ENCODE assay signal across 7 mouse cellular contexts in genomic region chr10:61145766-61146118, GRCm38 (mm10). TPM values are rescaled to one million over a fixed set of nuclear protein-coding genes. Genes with fewer than 3 reads are reported as not detected.
DNase-seq lines count a peak whose midpoint lies in the region; ATAC-seq and TF ChIP-seq lines count a peak whose summit lies in the region.

No protein-coding gene starts in this region.

- no peak for TF ChIP-seq EP300 in lung, postnatal 0 days (IDR thresholded peaks at IDR 0.05)

- TF ChIP-seq CTCF in lung, postnatal 0 days (IDR thresholded peaks at IDR 0.05), result no peak

- H3K4me2 ChIP-seq in lung, postnatal 0 days (replicated peaks; ENCODE audit: low read depth, low read length), result peak overlapping the region; percentile 99
- peak overlapping the region; percentile 89 for H3K4me2 ChIP-seq in limb, embryonic 13.5 days (replicated peaks)
- H3K4me2 ChIP-seq in stomach, embryonic 15.5 days, result peak overlapping the region; percentile 98

- H3K9ac ChIP-seq in lung, postnatal 0 days (replicated peaks; ENCODE audit: low read depth), result peak overlapping the region; percentile 82
- H3K9ac ChIP-seq in limb, embryonic 13.5 days, result peak overlapping the region; percentile 95
- peak overlapping the region; percentile 92 for H3K9ac ChIP-seq in stomach, embryonic 15.5 days

- peaks cover 6% of the 10 kb centered on the region; the same call in 1 of the 2 replicates for H3K4me1 ChIP-seq in lung, postnatal 0 days (ENCODE audit: insufficient read depth, low read depth, low read length)
- peaks cover 36% of the 10 kb centered on the region for H3K4me1 ChIP-seq in forebrain, embryonic 10.5 days
- H3K4me1 ChIP-seq in limb, embryonic 13.5 days, result peaks cover 12% of the 10 kb centered on the region
- peaks cover 7% of the 10 kb centered on the region; the same call in 1 of the 2 replicates for H3K4me1 ChIP-seq in stomach, embryonic 15.5 days

- H3K36me3 ChIP-seq in lung, postnatal 0 days (ENCODE audit: insufficient read depth, low read length), result no peaks in the 10 kb centered on the region
- H3K36me3 ChIP-seq in forebrain, embryonic 10.5 days (replicated peaks), result peaks cover 10% of the 10 kb centered on the region; the same call in 1 of the 2 replicates
- 0 out of 2 replicates have a peak, but pooled peaks cover 3% of the 10 kb centered on the region for H3K36me3 ChIP-seq in limb, embryonic 13.5 days
- H3K36me3 ChIP-seq in stomach, embryonic 15.5 days, result no peaks in the 10 kb centered on the region

- no peak for ATAC-seq in lung, postnatal 0 days
- ATAC-seq in limb, embryonic 13.5 days (ENCODE audit: low FRiP score, low read depth), result no peak
- no peak for ATAC-seq in stomach, embryonic 15.5 days (ENCODE audit: insufficient read depth, low FRiP score, low read depth)
- ATAC-seq in monocyte, adult 5-6 weeks (replicated peaks; ENCODE audit: insufficient number of reproducible peaks, low FRiP score, low TSS enrichment, poor library complexity, severe bottlenecking), result no peak

- no peaks in the 10 kb centered on the region for H3K9me3 ChIP-seq in lung, postnatal 0 days (ENCODE audit: low read length)
- H3K9me3 ChIP-seq in forebrain, embryonic 10.5 days, result no peaks in the 10 kb centered on the region
- no peaks in the 10 kb centered on the region for H3K9me3 ChIP-seq in limb, embryonic 13.5 days
- H3K9me3 ChIP-seq in stomach, embryonic 15.5 days, result no peaks in the 10 kb centered on the region

- H3K27ac ChIP-seq in lung, postnatal 0 days (ENCODE audit: low read length), result 0 out of 2 replicates have a peak overlapping the region, but pooled peaks have one; percentile 92
- peak overlapping the region; percentile 94 for H3K27ac ChIP-seq in forebrain, embryonic 10.5 days
- H3K27ac ChIP-seq in limb, embryonic 13.5 days, result peak overlapping the region; percentile 98
- peak overlapping the region; percentile 97 for H3K27ac ChIP-seq in stomach, embryonic 15.5 days

- peak overlapping the region; percentile 78 for H3K4me3 ChIP-seq in lung, postnatal 0 days (ENCODE audit: low read depth, low read length)
- H3K4me3 ChIP-seq in forebrain, embryonic 10.5 days, result peak overlapping the region; percentile 80
- H3K4me3 ChIP-seq in limb, embryonic 13.5 days, result peak overlapping the region; percentile 91
- H3K4me3 ChIP-seq in stomach, embryonic 15.5 days (replicated peaks), result peak overlapping the region; percentile 92

- no peaks in the 10 kb centered on the region for H3K27me3 ChIP-seq in lung, postnatal 0 days (replicated peaks; ENCODE audit: insufficient read depth, low read length)
- H3K27me3 ChIP-seq in forebrain, embryonic 10.5 days (ENCODE audit: poor library complexity, severe bottlenecking), result no peaks in the 10 kb centered on the region
- H3K27me3 ChIP-seq in limb, embryonic 13.5 days, result no peaks in the 10 kb centered on the region
- H3K27me3 ChIP-seq in stomach, embryonic 15.5 days (replicated peaks), result no peaks in the 10 kb centered on the region

- DNase-seq in lung, postnatal 0 days (ENCODE audit: low spot score), result peak; percentile 9
- DNase-seq in lung, postnatal 10 days, result no peak
- DNase-seq in forebrain, embryonic 10.5 days (ENCODE audit: extremely low spot score, low spot score), result no peak
- no peak for DNase-seq in right cerebral cortex, postnatal 14 days

- 1% methylated on average over 3 of the region's 3 CpGs for WGBS in lung, postnatal 0 days
- 0% methylated on average over 3 of the region's 3 CpGs for WGBS in forebrain, embryonic 10.5 days
- 0% methylated on average over 3 of the region's 3 CpGs for WGBS in limb, embryonic 13.5 days
- 1% methylated on average over 3 of the region's 3 CpGs for WGBS in stomach, embryonic 15.5 days

RNA-seq across cellular contexts. Expression of gene Sgpl1, which starts 1.8 kb away (rescaled TPM):
- 33.7 and 36.3 TPM in 2 replicates for polyA plus RNA-seq in lung, postnatal 0 days (2015; fragmentation: Nextera tagmentation; extraction: Ambion mirVana)
- 57.1 and 58.3 TPM in 2 replicates for polyA plus RNA-seq in forebrain, embryonic 10.5 days (2016; fragmentation: Nextera tagmentation; extraction: Ambion mirVana)
- polyA plus RNA-seq in limb, embryonic 13.5 days (2015; fragmentation: Nextera tagmentation; extraction: Ambion mirVana), result 81.5 and 89.3 TPM in 2 replicates
- polyA plus RNA-seq in stomach, embryonic 15.5 days (2015; fragmentation: Nextera tagmentation; extraction: Ambion mirVana), result 46.9 and 53.5 TPM in 2 replicates
- total RNA-seq in monocyte, adult 5-6 weeks (2017), result 60.5 to 72.5 TPM (median 69.9 TPM) in 3 replicates

RNA-seq across cellular contexts. Expression of gene Tbata, which starts 26.0 kb away (rescaled TPM):
- polyA plus RNA-seq in lung, postnatal 0 days (2015; fragmentation: Nextera tagmentation; extraction: Ambion mirVana), result 2.1 and 2.5 TPM in 2 replicates
- polyA plus RNA-seq in forebrain, embryonic 10.5 days (2016; fragmentation: Nextera tagmentation; extraction: Ambion mirVana), result not detected in 2 replicates
- not detected in 2 replicates for polyA plus RNA-seq in limb, embryonic 13.5 days (2015; fragmentation: Nextera tagmentation; extraction: Ambion mirVana)
- 0.09 TPM in 1 of 2 replicates, not detected in the other for polyA plus RNA-seq in stomach, embryonic 15.5 days (2015; fragmentation: Nextera tagmentation; extraction: Ambion mirVana)
- not detected in 3 replicates for total RNA-seq in monocyte, adult 5-6 weeks (2017)

RNA-seq across cellular contexts. Expression of gene Pcbd1, which starts 56.6 kb away (rescaled TPM):
- polyA plus RNA-seq in lung, postnatal 0 days (2015; fragmentation: Nextera tagmentation; extraction: Ambion mirVana), result 31.7 and 32.3 TPM in 2 replicates
- 22.0 and 22.1 TPM in 2 replicates for polyA plus RNA-seq in forebrain, embryonic 10.5 days (2016; fragmentation: Nextera tagmentation; extraction: Ambion mirVana)
- polyA plus RNA-seq in limb, embryonic 13.5 days (2015; fragmentation: Nextera tagmentation; extraction: Ambion mirVana), result 11.1 and 11.7 TPM in 2 replicates
- 152 and 183 TPM in 2 replicates for polyA plus RNA-seq in stomach, embryonic 15.5 days (2015; fragmentation: Nextera tagmentation; extraction: Ambion mirVana)
- total RNA-seq in monocyte, adult 5-6 weeks (2017), result not detected in 3 replicates
